Mouse (Mus musculus) heart, embryonic 13.5 days (tissue): ENCODE data around the gene Brca2. TPM values are rescaled to one million over a fixed set of nuclear protein-coding genes. Genes with fewer than 3 reads are reported as not detected.
"Not testable (repeated sequence)": the region's sequence is repeated elsewhere in the genome, so short reads cannot be mapped to it uniquely, and the experiment has no call there.

Experiments
- ATAC-seq: fragments of 200-750 bp; cut with Nextera tagmentation; 2 replicates; pipeline ENCODE4 v1.8.0; 2017; ENCODE audit warnings: moderate TSS enrichment; ENCODE audit not compliant: insufficient number of reproducible peaks, low FRiP score, low TSS enrichment; ENCODE audit errors: extremely low read depth
- H3K27ac ChIP-seq: fragments of 300-500 bp; sonication (generic); replicated peaks from 2 replicates; pipeline ENCODE4 v1.5.1; 2015; ENCODE audit warnings: moderate library complexity, mild to moderate bottlenecking, inconsistent platforms
- H3K27me3 ChIP-seq: fragments of 300-500 bp; sonication (generic); replicated peaks from 2 replicates; pipeline ENCODE4 v1.6.1; 2015; ENCODE audit warnings: mild to moderate bottlenecking, inconsistent platforms
- H3K36me3 ChIP-seq: fragments of 300-500 bp; sonication (generic); 2 replicates; pipeline ENCODE4 v1.6.1; 2015; ENCODE audit warnings: mild to moderate bottlenecking, inconsistent platforms
- H3K4me1 ChIP-seq: fragments of 300-500 bp; sonication (generic); 2 replicates; pipeline ENCODE4 v1.6.1; 2015; ENCODE audit warnings: inconsistent platforms
- H3K4me2 ChIP-seq: fragments of 300-500 bp; sonication (generic); 2 replicates; pipeline ENCODE4 v1.6.1; 2015; ENCODE audit warnings: inconsistent platforms, mild to moderate bottlenecking, moderate library complexity
- H3K4me3 ChIP-seq: fragments of 300-500 bp; sonication (generic); 2 replicates; pipeline ENCODE4 v1.5.1; 2015; ENCODE audit warnings: moderate library complexity, mild to moderate bottlenecking, inconsistent platforms
- H3K9ac ChIP-seq: fragments of 300-500 bp; sonication (generic); 2 replicates; pipeline ENCODE4 v1.6.1; 2015; ENCODE audit warnings: inconsistent platforms, mild to moderate bottlenecking, moderate library complexity
- H3K9me3 ChIP-seq: fragments of 300-500 bp; sonication (generic); 2 replicates; pipeline ENCODE4 v1.6.1; 2016; ENCODE audit warnings: inconsistent platforms
- WGBS: fragments of 180-500 bp; shearing (Covaris S2); methylation state at CpG from one replicate; pipeline ENCODE4 v1.1.7; 2015; ENCODE audit warnings: mixed read lengths; 5-methylcytosine and 5-hydroxymethylcytosine counted together
- polyA plus RNA-seq: library from polyadenylated mRNA; unstranded; fragments of >200 nt; fragmentation: Nextera tagmentation; extraction: Ambion mirVana; gene quantifications from 2 replicates; pipeline ENCODE4 v1.2.1, GENCODE M21; 2015

Brca2 gene
- 16.6 and 20.2 TPM in 2 replicates for polyA plus RNA-seq

- Histone ChIP-seq H3K4me3 (peak within 1 kb of the TSS; percentile 86), H3K9me3 (no peaks in the 10 kb centered on the region), H3K36me3 (peaks cover 8% of the 10 kb centered on the region; the same call in 1 of the 2 replicates), H3K4me1 (peaks cover 16% of the 10 kb centered on the region), H3K27me3 (peaks cover 6% of the 10 kb centered on the region; the same call in 1 of the 2 replicates), H3K9ac (peak within 1 kb of the TSS; percentile 93), H3K4me2 (peak within 1 kb of the TSS; percentile 77), H3K27ac (peak within 1 kb of the TSS; percentile 74)
- ATAC-seq: peak; percentile 86
- WGBS: 5% methylated on average over 62 of the region's 63 CpGs
Observed at GRCm38 (mm10) chr5:150521937-150522866, at the start of gene Brca2. TSS of gene Brca2 (plus strand) at chr5:150522630.

- ATAC-seq: no peak
- Histone ChIP-seq H3K27ac (no peak overlapping the region), H3K9me3 (0 out of 2 replicates have a peak, but pooled peaks cover 5% of the 10 kb centered on the region), H3K36me3 (peaks cover 74% of the 10 kb centered on the region), H3K27me3 (no peaks in the 10 kb centered on the region), H3K4me3 (no peak overlapping the region), H3K4me2 (no peak overlapping the region), H3K9ac (no peak overlapping the region), H3K4me1 (no peaks in the 10 kb centered on the region)
- 65% methylated on average over 4 of the region's 4 CpGs for WGBS
Observed at GRCm38 (mm10) chr5:150477364-150477763, 45.1 kb upstream of the Brca2 start.

- Histone ChIP-seq H3K27me3 (no peaks in the 10 kb centered on the region), H3K36me3 (peaks cover 74% of the 10 kb centered on the region), H3K9me3 (0 out of 2 replicates have a peak, but pooled peaks cover 5% of the 10 kb centered on the region), H3K4me3 (no peak overlapping the region), H3K27ac (peak overlapping the region; percentile 71), H3K9ac (no peak overlapping the region), H3K4me2 (no peak overlapping the region), H3K4me1 (no peaks in the 10 kb centered on the region)
- ATAC-seq: no peak
- WGBS: 49% methylated on average over 4 of the region's 4 CpGs
Observed at GRCm38 (mm10) chr5:150478612-150479011, 43.8 kb upstream of the Brca2 start.

- Histone ChIP-seq H3K36me3 (peaks cover 60% of the 10 kb centered on the region), H3K9me3 (no peaks in the 10 kb centered on the region), H3K9ac (no peak overlapping the region), H3K4me1 (no peaks in the 10 kb centered on the region), H3K27me3 (no peaks in the 10 kb centered on the region), H3K4me3 (no peak overlapping the region), H3K4me2 (no peak overlapping the region), H3K27ac (no peak overlapping the region)
- ATAC-seq: no peak
- WGBS: 60% methylated on average over 3 of the region's 3 CpGs
Observed at GRCm38 (mm10) chr5:150485198-150485597, 37.2 kb upstream of the Brca2 start.

- Histone ChIP-seq H3K4me1 (no peaks in the 10 kb centered on the region), H3K36me3 (peaks cover 59% of the 10 kb centered on the region), H3K4me2 (no peak overlapping the region), H3K4me3 (no peak overlapping the region), H3K27ac (no peak overlapping the region), H3K27me3 (no peaks in the 10 kb centered on the region), H3K9me3 (no peaks in the 10 kb centered on the region), H3K9ac (no peak overlapping the region)
- 71% methylated on average over 3 of the region's 3 CpGs for WGBS
- ATAC-seq: no peak
Observed at GRCm38 (mm10) chr5:150490285-150490684, 32.1 kb upstream of the Brca2 start.

- WGBS: 67% methylated on average over 8 of the region's 8 CpGs
- Histone ChIP-seq H3K27me3 (no peaks in the 10 kb centered on the region), H3K4me1 (no peaks in the 10 kb centered on the region), H3K9ac (no peak overlapping the region), H3K36me3 (peaks cover 65% of the 10 kb centered on the region), H3K4me3 (no peak overlapping the region), H3K27ac (no peak overlapping the region), H3K9me3 (no peaks in the 10 kb centered on the region), H3K4me2 (no peak overlapping the region)
- ATAC-seq: no peak
Observed at GRCm38 (mm10) chr5:150490821-150491220, 31.6 kb upstream of the Brca2 start.

- H3K9ac ChIP-seq, H3K4me2 ChIP-seq, H3K4me1 ChIP-seq, H3K27me3 ChIP-seq, H3K9me3 ChIP-seq, H3K4me3 ChIP-seq, ATAC-seq, H3K27ac ChIP-seq: not testable (repeated sequence)
- H3K36me3 ChIP-seq: peaks cover 72% of the 10 kb centered on the region
- WGBS: 88% methylated on average over 4 of the region's 4 CpGs
Observed at GRCm38 (mm10) chr5:150491573-150492173, 30.8 kb upstream of the Brca2 start.

GRCm38 (mm10) chr5:150495792-150496191 lies 26.6 kb upstream of the Brca2 start:
- 47% methylated on average over 6 of the region's 6 CpGs for WGBS
- H3K36me3 ChIP-seq: peaks cover 70% of the 10 kb centered on the region
- no peaks in the 10 kb centered on the region for H3K9me3 ChIP-seq
- ATAC-seq: no peak
- no peaks in the 10 kb centered on the region for H3K4me1 ChIP-seq
- H3K27me3 ChIP-seq: no peaks in the 10 kb centered on the region
- no peak overlapping the region for H3K4me2 ChIP-seq
- no peak overlapping the region for H3K4me3 ChIP-seq
- H3K9ac ChIP-seq: no peak overlapping the region
- H3K27ac ChIP-seq: no peak overlapping the region

GRCm38 (mm10) chr5:150510451-150511225 lies 11.8 kb upstream of the Brca2 start:
- ATAC-seq: no peak
- Histone ChIP-seq H3K4me2 (no peak overlapping the region), H3K36me3 (no peaks in the 10 kb centered on the region), H3K9me3 (no peaks in the 10 kb centered on the region), H3K4me1 (no peaks in the 10 kb centered on the region), H3K27me3 (no peaks in the 10 kb centered on the region), H3K9ac (no peak overlapping the region), H3K4me3 (no peak overlapping the region), H3K27ac (no peak overlapping the region)
- 71% methylated on average over 6 of the region's 6 CpGs for WGBS

- no peak overlapping the region for H3K9ac ChIP-seq
- no peak overlapping the region for H3K4me2 ChIP-seq
- no peak overlapping the region for H3K27ac ChIP-seq
- no peaks in the 10 kb centered on the region for H3K9me3 ChIP-seq
- ATAC-seq: no peak
- peaks cover 6% of the 10 kb centered on the region; the same call in 1 of the 2 replicates for H3K27me3 ChIP-seq
- 73% methylated on average over 4 of the region's 4 CpGs for WGBS
- no peaks in the 10 kb centered on the region for H3K36me3 ChIP-seq
- no peaks in the 10 kb centered on the region for H3K4me1 ChIP-seq
- no peak overlapping the region for H3K4me3 ChIP-seq
Observed at GRCm38 (mm10) chr5:150513264-150513663, 9.2 kb upstream of the Brca2 start.

GRCm38 (mm10) chr5:150514027-150514426 lies 8.4 kb upstream of the Brca2 start:
- 78% methylated on average over 1 of the region's 1 CpGs for WGBS
- Histone ChIP-seq H3K9me3 (no peaks in the 10 kb centered on the region), H3K4me1 (no peaks in the 10 kb centered on the region), H3K27ac (no peak overlapping the region), H3K36me3 (no peaks in the 10 kb centered on the region), H3K4me2 (no peak overlapping the region), H3K4me3 (no peak overlapping the region), H3K27me3 (peaks cover 6% of the 10 kb centered on the region; the same call in 1 of the 2 replicates), H3K9ac (no peak overlapping the region)
- no peak for ATAC-seq
